Mouse (Mus musculus) intestine, embryonic 14.5 days (tissue): Measurements from ENCODE around the gene Rdh16f1. TPM values are rescaled to one million over a fixed set of nuclear protein-coding genes. Genes with fewer than 3 reads are reported as not detected.

ENCODE experiments used
- ATAC-seq: fragments of 200-750 bp; cut with Nextera tagmentation; replicated peaks from 2 replicates; pipeline ENCODE4 v1.8.0; 2017; ENCODE audit warnings: low read depth, moderate number of reproducible peaks, moderate TSS enrichment, moderate library complexity; ENCODE audit not compliant: low FRiP score, low TSS enrichment
- DNase-seq: peaks from one replicate; pipeline ENCODE4 v3.0.0-alpha.2; 2018; ENCODE audit warnings: low spot score
- H3K27ac ChIP-seq: fragments of 300-500 bp; sonication (generic); 2 replicates; pipeline ENCODE4 v1.5.1; 2014; ENCODE audit warnings: low read depth, mild to moderate bottlenecking, control low read depth
- H3K27me3 ChIP-seq: fragments of 300-500 bp; sonication (generic); replicated peaks from 2 replicates; pipeline ENCODE4 v1.6.1; 2014; ENCODE audit warnings: low read length, control low read depth; ENCODE audit not compliant: control insufficient read depth, insufficient read depth
- H3K36me3 ChIP-seq: fragments of 300-500 bp; sonication (generic); 2 replicates; pipeline ENCODE4 v1.6.1; 2014; ENCODE audit warnings: low read length, control low read depth; ENCODE audit not compliant: control insufficient read depth, insufficient read depth
- H3K4me1 ChIP-seq: fragments of 300-500 bp; sonication (generic); replicated peaks from 2 replicates; pipeline ENCODE4 v1.6.1; 2014; ENCODE audit warnings: low read length, control low read depth, mixed read lengths; ENCODE audit not compliant: control insufficient read depth, insufficient read depth
- H3K4me2 ChIP-seq: fragments of 300-500 bp; sonication (generic); 2 replicates; pipeline ENCODE4 v1.6.1; 2014; ENCODE audit warnings: low read length
- H3K4me3 ChIP-seq: fragments of 300-500 bp; sonication (generic); 2 replicates; pipeline ENCODE4 v1.5.1; 2014; ENCODE audit warnings: low read depth, low read length, control low read depth, mixed read lengths
- H3K9ac ChIP-seq: fragments of 300-500 bp; sonication (generic); 2 replicates; pipeline ENCODE4 v1.6.1; 2014; ENCODE audit warnings: mild to moderate bottlenecking, low read length
- H3K9me3 ChIP-seq: fragments of 300-500 bp; sonication (generic); 2 replicates; pipeline ENCODE4 v1.6.1; 2016; ENCODE audit warnings: low read length, control low read depth; ENCODE audit not compliant: control insufficient read depth
- WGBS: fragments of 180-500 bp; shearing (Covaris S2); extraction: QIAGEN DNeasy Blood & Tissue Kit; methylation state at CpG from one replicate; pipeline ENCODE4 v1.1.7; 2014; 5-methylcytosine and 5-hydroxymethylcytosine counted together
- polyA plus RNA-seq: library from polyadenylated mRNA; unstranded; fragments of >200 nt; fragmentation: Nextera tagmentation; extraction: Ambion mirVana; gene quantifications from 2 replicates; pipeline ENCODE4 v1.2.1, GENCODE M21; 2014

Gene Rdh16f1
- polyA plus RNA-seq, 1 experiment from 2014 or later: not detected

DNA sequence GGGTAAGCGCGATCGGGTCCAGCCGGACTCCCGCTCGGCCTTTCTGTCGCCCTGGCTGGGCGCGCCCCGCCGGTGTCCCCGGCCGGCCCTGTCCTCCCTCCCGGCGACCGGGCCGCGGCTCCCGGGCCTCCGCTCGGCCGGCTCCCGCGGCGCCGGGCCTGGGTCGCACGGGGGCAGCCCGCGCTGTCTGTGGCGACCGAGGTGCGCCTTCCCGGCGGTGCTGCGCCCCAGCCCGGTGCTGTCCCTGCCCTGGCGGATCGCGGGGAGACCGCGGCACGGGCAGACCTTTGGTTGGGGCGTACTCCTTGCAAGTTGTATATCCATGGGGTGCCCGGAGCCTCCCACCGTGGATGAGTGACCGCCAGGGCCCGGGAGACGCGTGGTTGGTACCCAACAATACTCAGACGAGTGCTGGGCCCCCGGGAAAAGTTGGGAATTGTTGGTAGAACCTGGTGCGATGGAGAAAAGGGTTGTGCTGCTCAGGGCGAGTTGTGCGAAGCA lies 19.9 kb upstream of the Rdh16f1 start:
- ATAC-seq (peak; percentile 59), DNase-seq (peak; percentile 79)
- WGBS: under 1% methylated on average over 33 of the region's 55 CpGs
- Histone ChIP-seq H3K9ac (peak overlapping the region; percentile 96), H3K36me3 (peaks cover 34% of the 10 kb centered on the region), H3K4me2 (peak overlapping the region; percentile 86), H3K4me3 (peak overlapping the region; percentile 87), H3K27me3 (no peaks in the 10 kb centered on the region), H3K9me3 (no peaks in the 10 kb centered on the region), H3K4me1 (peaks cover 18% of the 10 kb centered on the region), H3K27ac (peak overlapping the region; percentile 79)

DNA sequence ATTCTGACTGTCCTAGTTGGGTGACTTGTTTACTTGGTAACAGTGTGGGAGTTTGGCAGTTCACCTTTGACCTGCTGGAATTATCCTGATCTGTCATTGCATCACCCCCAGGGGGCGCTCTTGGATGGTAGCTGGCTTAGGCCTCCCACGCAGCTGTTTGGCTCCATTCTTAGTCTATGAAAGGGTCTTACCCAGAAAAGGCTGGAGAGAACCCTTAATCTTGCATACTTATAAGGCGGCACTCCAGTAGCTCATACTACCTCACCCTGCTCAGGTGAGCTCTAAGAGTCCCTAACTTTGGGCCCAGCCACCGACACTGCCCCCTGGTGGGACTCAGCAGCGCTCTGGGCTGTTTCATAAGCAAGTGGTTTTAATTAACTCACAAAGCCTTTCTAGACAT lies 14.9 kb upstream of the Rdh16f1 start:
- Histone ChIP-seq H3K27ac (no peak overlapping the region), H3K4me3 (no peak overlapping the region), H3K36me3 (peaks cover 55% of the 10 kb centered on the region), H3K9ac (no peak overlapping the region), H3K4me1 (peaks cover 22% of the 10 kb centered on the region), H3K4me2 (no peak overlapping the region), H3K27me3 (no peaks in the 10 kb centered on the region), H3K9me3 (no peaks in the 10 kb centered on the region)
- ATAC-seq: no peak
- 68% methylated on average over 5 of the region's 5 CpGs for whole genome bisulfite sequencing
- DNase-seq: peak; percentile 69

DNA sequence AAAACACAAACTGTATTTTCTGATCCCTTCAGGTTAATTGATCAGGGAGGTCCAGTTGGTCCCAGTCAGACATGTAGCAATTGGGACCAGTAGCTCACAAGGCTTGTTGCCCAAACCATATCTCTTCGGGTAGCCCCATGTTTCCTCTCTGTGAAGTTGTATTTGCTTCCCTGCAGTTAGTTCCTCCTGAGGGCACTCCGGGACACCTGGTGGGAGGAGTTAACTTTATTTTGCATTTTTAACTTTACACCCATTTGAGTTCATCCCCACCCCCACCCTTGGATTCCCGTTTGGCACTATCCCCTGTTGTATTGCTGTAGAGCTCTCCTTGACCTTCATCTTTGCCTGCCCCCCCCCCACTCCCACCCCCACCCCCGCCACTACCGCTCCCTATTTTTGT lies 13.7 kb upstream of the Rdh16f1 start:
- 79% methylated on average over 5 of the region's 5 CpGs for WGBS
- peaks cover 13% of the 10 kb centered on the region for H3K4me1 ChIP-seq

DNA sequence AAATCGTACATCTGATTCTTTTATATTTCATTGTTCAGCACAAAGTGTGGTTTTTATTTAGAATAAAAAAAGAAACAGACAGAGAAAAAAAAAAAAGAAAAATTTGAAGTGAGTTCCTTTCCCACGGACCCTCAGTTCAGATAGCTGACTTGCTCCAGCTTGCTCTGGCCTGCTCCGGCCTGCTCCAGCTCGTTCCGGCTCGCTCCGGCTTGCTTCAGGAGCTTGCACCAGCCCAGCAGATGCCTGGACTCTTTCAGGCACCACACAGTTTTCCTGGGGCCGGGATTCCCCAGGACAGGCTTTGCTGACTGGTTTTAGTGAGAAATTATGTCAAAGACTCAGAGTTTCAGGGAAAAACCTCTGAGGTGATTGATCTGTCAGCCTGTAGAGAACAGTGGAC lies 12.3 kb upstream of the Rdh16f1 start:
- H3K4me2 ChIP-seq: no peak overlapping the region
- no peaks in the 10 kb centered on the region for H3K9me3 ChIP-seq
- DNase-seq (no peak), ATAC-seq (no peak)
- peaks cover 46% of the 10 kb centered on the region for H3K36me3 ChIP-seq
- no peak overlapping the region for H3K4me3 ChIP-seq
- H3K27ac ChIP-seq: no peak overlapping the region
- 84% methylated on average over 8 of the region's 8 CpGs for WGBS
- no peak overlapping the region for H3K9ac ChIP-seq
- no peaks in the 10 kb centered on the region for H3K27me3 ChIP-seq
- H3K4me1 ChIP-seq: peaks cover 10% of the 10 kb centered on the region; the same call in 1 of the 2 replicates

More for the DNA sequence above, 13.7 kb upstream of the Rdh16f1 start:
- Histone ChIP-seq H3K27me3 (no peaks in the 10 kb centered on the region), H3K9me3 (no peaks in the 10 kb centered on the region), H3K9ac (no peak overlapping the region), H3K4me3 (no peak overlapping the region), H3K36me3 (peaks cover 55% of the 10 kb centered on the region), H3K4me2 (no peak overlapping the region), H3K27ac (no peak overlapping the region)
- DNase-seq (no peak), ATAC-seq (no peak)

DNA sequence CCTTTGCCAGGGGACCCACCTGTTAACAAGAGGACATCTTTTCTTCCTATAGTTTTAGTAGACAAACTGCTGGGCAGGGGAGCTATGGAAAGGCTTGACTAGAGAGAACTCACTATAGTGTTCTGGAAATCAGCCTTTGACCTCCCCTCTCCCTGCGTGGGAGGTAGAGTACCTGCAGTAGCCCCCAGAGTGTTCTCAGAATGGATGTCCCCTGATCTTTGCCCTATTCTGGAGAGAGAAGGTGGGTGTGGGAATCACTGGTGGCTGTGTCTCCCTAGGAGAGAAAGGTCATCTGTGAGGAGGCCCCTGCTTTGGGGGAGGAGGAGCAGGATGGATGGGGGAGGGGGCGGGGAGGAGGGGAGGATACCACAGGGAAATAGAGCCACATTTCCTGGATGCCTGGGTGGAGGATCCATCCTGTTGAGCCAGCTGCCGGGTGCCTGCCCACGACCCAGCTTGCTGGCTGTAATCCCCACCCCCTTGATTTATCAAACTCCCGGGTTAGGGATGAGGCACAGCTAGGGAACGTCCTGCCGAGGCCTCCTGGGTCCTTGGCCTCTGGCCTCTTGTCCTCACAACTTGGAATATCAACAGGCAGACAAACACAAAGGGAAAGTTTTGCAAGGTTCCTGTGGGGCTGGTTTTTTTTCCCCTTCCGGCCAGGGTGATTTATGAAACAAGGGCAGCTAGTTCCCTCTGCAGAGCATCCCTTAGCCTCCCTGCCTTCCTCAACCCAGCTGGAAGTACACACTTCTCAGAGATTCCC lies 10.6 kb upstream of the Rdh16f1 start:
- Histone ChIP-seq H3K4me2 (peak overlapping the region; percentile 31), H3K4me3 (no peak overlapping the region), H3K9me3 (no peaks in the 10 kb centered on the region), H3K4me1 (peaks cover 10% of the 10 kb centered on the region; the same call in 1 of the 2 replicates), H3K36me3 (peaks cover 28% of the 10 kb centered on the region), H3K27me3 (no peaks in the 10 kb centered on the region), H3K27ac (no peak overlapping the region), H3K9ac (no peak overlapping the region)
- ATAC-seq (no peak; the same call in 1 of the 2 replicates), DNase-seq (no peak)
- 4% methylated on average over 7 of the region's 8 CpGs for WGBS

DNA sequence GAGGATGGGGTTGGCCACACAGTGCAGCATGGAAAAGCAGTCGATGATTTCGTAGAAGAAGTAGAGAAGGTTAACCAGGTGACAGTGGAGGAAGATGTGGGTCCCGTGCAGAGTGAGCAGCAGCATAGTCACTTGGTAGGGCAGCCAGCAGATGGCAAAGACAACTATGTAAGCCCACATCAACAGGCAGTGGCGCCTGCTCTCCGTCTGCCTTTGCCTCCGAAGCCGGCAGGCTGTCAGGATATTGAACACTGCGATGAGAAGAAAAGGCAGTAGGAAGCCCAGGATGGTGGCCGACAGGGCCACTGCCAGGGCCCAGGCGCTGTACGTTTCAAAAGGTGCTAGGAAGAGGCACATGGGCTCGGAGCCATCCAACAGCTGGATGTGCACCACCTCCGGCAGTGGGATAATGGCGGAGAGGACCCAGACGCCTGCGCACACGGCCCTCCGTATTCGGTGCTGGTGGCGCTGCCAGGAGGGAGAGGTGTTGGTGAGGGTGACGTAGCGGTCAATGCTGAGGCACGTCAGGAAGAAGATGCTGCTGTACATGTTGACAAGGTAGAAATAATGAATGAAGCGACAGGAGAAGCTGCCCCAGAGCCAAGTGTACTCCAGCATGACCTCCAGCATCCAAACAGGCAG lies 9.3 kb upstream of the Rdh16f1 start:
- Histone ChIP-seq H3K4me2 (peak overlapping the region; percentile 31), H3K4me1 (peaks cover 10% of the 10 kb centered on the region; the same call in 1 of the 2 replicates), H3K4me3 (no peak overlapping the region), H3K27me3 (no peaks in the 10 kb centered on the region), H3K27ac (no peak overlapping the region), H3K9me3 (no peaks in the 10 kb centered on the region), H3K36me3 (peaks cover 16% of the 10 kb centered on the region), H3K9ac (no peak overlapping the region)
- ATAC-seq: no peak
- WGBS: 56% methylated on average over 24 of the region's 24 CpGs
- DNase-seq: no peak

DNA sequence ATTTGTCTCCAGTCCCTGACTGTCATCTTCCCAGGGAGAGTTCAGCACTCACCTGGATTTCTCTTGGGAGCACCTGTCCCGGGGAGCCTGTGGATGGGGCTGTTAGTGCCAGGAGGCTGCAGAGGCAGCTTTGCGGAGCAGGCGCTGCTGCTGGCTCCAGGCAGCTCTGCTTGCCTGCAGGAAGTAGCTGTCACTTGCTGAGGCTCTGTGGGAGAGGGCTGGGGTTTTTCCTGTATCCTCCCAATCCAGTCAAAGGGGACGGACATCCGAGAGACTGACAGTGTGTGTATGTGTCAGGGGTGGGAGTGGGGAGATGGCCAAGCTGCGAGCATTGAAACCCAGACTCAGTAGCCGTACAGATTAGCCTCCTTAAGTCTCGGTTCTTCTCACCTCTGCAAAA lies 8.0 kb upstream of the Rdh16f1 start, which contains the start of gene Gpr182:
Gpr182 (minus strand) TSS at position 185 of the 400 bp plus-strand sequence.
- Histone ChIP-seq H3K9ac (no peak within 1 kb of the TSS), H3K9me3 (no peaks in the 10 kb centered on the region), H3K36me3 (peaks cover 4% of the 10 kb centered on the region), H3K4me3 (no peak within 1 kb of the TSS), H3K27ac (no peak within 1 kb of the TSS), H3K4me2 (no peak within 1 kb of the TSS; the same call in 1 of the 2 replicates), H3K4me1 (peaks cover 15% of the 10 kb centered on the region), H3K27me3 (no peaks in the 10 kb centered on the region)
- 36% methylated on average over 8 of the region's 8 CpGs for WGBS
- DNase-seq (no peak), ATAC-seq (no peak)

DNA sequence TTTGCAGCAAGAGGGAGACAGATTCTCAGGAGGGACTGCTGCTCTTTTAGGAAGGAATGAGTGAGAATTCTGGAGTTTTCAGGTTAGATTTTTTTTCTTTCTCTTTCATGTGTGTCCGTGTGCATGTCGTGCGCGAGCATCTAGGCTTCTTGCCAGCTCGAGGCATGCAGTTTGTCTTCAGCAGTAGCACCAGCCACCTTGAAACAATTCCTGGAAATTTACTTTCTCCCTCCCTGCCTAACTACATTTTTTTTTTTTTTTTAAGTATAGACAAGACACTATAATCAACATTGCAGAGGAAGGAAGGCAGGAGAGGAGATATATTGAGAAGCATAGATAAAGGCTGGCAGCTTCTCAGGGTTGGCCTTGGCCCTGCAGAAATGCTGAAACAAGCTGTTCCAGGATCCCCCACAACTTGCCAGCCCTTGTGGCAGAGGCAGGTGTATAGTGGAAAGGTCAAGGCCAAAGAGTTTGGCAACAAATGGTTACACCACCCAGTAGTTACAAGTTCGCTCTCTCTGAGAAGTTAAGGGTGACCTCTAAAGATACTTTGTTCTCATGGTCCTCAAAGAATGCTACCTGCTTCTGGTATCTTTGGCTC lies 4.9 kb upstream of the Rdh16f1 start:
- no peaks in the 10 kb centered on the region for H3K9me3 ChIP-seq
- 50% methylated on average over 6 of the region's 6 CpGs for WGBS
- peaks cover 5% of the 10 kb centered on the region; the same call in 1 of the 2 replicates for H3K4me1 ChIP-seq
- H3K4me3 ChIP-seq: no peak overlapping the region
- ATAC-seq: no peak
- H3K36me3 ChIP-seq: no peaks in the 10 kb centered on the region
- no peak overlapping the region for H3K27ac ChIP-seq
- H3K4me2 ChIP-seq: no peak overlapping the region
- no peaks in the 10 kb centered on the region for H3K27me3 ChIP-seq
- H3K9ac ChIP-seq: no peak overlapping the region
- no peak for DNase-seq
